Mouse (Mus musculus) adrenal gland, adult 2 months (tissue): ENCODE measurements around the gene Stk33. TPM values are rescaled to one million over a fixed set of nuclear protein-coding genes. Genes with fewer than 3 reads are reported as not detected.

ENCODE experiments used
- DNase-seq: peaks from one replicate; pipeline ENCODE4 v3.0.0; 2021
- polyA plus RNA-seq: library from polyadenylated mRNA; depleted of rRNA; stranded (reverse); fragments of >200 nt; gene quantifications from 2 replicates; pipeline ENCODE4 v1.2.3, GENCODE M21; 2012
- total RNA-seq, 2 experiments: library from RNA; stranded (reverse); gene quantifications; 2 replicates each; pipeline ENCODE4 v1.2.3; 2021

Stk33 gene
- total and polyA plus RNA-seq, 3 experiments, result 0.06 to 1.0 (median 0.43) TPM

DNA sequence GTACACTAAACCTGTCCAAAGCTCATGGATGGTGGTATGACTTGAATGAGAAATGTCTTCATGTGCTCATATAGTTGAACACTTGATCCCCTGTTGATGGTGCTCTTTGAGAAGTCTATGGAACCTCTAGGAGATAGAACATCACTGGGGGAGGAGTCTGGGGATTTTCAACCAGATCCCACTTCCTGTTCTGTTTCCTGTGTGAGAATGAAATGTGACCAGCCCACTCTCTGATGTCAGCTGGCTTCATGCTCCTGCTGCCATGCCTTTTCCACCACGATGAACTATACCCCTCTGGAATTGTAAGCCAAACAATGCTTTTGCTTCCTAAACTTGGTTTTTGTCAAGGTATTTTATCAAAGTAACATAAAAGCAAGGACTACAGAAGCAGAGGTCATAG lies 81.0 kb downstream of the Stk33 start:
- no peak for DNase-seq

DNA sequence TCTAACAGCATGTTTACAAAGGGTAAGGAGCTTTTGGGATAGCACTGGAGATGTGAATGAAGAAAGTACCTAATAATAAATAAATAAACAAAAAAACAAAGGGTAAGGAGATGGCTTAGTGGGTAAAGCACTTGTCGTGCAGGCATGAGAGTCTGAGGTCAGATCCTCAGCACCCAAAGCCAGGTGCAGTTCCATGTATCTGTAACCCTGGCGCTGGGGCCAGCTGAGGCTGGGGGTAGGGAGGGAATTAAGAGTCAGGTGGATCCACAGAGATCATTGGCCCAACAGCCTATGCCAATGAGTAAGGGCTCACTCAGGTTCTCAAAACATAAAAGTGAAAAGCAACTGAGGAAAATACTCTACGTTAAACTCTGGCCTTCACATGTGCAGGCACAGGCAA lies 91.6 kb downstream of the Stk33 start:
- no peak for DNase-seq

DNA sequence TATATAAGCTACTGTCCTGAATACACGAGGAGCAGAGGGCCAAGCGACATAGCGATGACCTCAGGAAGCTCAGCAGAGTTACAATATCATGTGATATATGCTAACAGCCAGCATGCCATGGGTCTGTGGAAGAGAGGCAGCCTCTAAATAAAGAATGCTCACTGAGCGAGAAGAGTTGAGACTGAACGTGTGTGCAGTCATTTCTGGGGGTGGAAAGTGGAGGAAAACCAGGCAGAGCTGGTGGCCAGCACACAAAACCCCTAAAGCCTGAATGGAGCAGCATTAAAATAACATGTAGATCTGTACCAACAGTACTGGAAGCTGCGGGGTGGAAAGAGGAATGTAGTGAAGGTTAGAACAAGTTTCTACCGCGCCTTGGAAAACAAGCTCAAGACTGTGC lies 107.2 kb downstream of the Stk33 start:
- DNase-seq, result no peak

DNA sequence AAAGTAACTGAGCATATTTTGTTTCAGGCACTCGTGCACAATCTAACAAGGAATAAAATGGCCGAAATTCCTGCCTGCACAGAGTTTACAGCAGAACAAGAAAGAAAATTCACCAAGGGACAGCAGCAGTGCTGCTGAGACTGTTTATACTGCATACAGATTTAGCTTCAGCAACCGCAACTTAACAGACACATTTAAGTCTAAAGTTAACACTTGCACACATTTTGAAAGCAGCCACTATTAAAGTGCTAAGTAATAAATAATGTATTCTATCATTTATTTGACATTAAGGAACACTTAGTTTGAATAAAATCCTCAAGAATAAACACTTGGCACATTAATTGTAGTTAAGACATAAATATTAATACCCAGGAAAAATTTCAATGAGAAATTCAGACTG lies 110.1 kb downstream of the Stk33 start:
- no peak for DNase-seq

DNA sequence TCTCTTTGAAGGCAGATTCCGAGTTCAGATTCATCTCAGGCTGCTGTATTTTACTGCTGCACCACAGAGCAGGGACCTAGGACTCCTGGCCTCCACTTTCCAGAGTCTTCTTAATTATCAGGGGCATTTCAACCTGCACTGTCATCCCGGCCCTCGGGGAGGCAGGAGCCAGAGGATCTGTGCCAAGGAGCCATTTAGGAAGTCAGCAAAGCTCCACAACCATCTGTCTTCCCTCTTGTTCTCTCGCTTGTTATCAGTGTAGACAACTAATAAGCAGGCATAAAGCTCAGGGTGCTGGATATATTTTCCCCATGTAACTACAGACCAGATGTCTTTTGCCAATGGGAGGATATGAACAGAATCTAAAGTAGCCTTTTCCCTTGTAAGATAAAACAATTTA lies 112.1 kb downstream of the Stk33 start:
- DNase-seq, result no peak

DNA sequence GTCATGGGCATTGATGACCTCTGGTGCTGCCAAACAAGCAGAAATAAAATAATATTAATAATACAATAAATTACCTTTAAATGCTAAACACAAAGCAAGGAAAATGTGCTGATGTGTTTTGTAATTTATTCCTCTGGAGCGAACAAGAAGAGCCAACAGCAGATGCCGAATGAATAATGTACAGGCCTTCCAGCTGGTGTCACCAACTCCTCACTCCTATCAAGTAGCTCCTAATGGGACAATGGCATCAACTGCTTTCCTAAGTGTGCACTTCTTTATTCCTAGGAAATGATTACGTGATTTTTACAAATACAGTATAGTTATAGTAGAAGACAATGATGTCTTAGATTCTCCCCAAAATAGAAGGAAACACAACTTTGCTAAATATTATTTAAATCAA lies 113.2 kb downstream of the Stk33 start:
- no peak for DNase-seq

DNA sequence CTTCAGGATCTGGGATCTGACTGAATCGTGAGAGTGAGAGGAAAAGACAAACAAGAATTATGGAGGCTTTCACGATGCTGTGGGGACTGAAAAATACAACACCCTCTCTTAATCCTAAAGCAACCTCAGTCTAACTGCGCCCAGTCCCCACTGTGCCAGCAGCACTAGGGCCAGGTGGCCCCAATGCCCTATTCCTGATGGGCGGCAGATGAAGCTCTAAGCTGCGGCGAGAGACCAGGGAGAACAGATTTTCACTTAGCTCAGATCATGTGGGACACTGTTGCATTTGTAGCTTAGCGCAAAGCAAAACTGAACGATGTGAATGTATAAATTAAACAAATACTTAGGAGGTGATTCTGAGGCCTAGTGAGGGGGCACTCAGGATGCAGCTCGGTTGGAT lies 113.7 kb downstream of the Stk33 start:
- DNase-seq, result no peak

DNA sequence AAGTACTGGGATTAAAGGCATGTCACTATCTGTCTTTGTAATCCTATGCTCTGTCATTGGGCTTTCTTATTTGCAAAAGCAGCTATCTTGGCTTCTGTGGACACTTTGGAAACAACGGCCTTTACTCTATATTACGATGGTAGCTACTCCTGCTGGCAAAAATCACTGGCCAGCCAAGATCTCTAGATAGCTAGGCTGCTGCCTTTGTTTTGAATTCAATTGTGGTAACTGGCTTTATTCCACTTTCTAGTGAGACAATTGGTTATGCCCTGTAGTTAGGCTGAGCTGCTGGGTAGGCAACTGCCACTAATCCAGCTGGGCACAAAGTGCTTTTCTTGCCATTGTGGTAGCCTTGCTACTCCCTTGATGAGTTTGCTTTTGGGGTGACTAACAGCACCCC lies 129.4 kb downstream of the Stk33 start:
- DNase-seq, result no peak

DNA sequence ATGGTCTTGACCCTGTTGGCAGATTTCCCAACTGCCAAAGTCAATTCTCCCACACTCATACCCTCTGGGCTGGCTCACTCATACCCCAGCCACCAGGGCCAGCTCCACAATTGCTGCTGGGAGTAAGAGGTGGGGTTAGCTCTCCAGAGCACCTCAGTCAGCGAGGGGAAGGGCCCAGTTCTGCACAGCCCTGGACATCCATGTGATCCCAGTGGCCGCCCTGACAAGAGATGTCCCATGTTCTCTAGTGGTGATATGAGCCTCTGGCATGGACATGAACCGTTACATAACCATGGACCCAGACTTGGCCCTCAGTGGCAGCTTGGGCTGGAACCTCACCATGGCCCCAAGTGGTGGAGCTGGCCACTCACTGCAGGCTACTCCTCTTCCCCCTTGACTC lies 143.1 kb downstream of the Stk33 start:
- DNase-seq, result no peak

DNA sequence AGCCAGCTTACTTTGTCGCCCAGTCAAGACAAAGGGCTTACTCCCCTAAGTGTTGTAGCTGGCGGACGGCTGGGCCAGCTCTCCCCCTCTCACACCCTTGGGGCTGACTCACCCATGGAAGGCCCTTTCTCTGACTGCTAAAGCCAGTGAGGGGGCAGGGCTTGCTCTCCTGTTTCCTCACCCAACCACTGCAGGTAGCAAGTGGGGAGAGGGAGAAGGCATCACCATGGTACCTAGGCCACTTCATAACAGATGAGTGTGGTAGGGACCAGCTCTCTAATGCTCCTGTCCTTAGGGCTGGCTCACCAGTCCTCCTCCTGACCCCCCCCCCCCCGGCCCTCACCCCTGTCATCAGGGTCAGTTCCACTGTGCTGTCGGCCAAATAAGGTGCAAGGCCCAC lies 143.5 kb downstream of the Stk33 start:
- DNase-seq, result no peak

DNA sequence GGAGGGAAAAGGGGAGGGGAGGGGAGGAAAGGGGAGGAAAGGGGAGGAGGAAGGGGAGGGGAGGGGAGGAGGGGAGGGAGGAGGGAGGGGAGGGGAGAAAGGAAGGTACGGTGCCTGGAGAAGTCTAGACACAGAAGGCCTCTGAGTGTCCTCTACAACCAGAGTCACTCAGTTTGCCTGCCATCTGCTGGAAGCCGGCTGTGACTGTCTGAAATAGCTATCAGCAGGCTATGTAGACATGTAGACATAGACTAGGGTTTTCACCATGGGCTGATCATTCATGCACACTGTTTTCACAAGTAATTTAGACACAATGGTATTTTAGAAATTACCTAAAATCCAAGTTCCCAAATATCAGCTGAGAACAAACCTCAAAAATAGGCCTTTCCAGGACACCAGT lies 148.4 kb downstream of the Stk33 start:
- DNase-seq, result no peak

DNA sequence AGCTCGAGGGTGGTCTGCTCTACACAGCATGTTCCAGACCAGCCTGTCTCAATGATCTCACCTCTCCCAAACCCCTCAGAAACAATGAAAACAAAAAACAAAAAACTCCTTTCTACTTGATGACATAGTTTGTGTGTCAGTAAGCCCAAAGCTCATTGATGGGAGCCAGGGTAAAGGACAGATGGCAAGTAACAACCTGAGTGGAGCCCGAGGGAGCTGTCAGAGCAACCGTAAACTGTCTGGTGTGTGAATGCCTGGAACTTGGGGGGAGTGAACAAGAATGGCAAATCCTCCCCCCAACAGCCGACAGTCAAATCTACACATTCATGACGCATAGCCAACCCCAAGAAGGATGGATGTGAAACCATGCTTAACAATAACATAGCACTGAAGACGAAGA lies 149.8 kb downstream of the Stk33 start:
- DNase-seq, result no peak

DNA sequence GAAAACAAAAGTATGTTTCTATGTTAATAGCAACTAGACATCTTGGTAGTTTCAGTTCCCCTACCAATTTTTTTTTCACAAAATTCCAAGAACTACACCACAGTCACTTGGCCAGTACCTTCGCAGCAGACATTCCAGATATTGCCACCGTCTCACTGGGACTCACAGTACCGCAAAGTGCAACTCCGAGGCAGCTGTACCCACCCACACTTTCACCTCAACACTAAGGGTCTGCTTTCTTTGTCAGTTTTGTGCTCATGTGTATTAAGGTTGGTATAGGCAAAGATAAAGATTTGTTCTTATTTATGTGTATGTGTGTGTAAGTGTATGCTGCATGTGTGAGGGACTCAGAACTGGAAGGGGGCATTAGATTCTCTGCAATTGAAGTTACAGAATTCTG lies 156.8 kb downstream of the Stk33 start:
- DNase-seq, result no peak

DNA sequence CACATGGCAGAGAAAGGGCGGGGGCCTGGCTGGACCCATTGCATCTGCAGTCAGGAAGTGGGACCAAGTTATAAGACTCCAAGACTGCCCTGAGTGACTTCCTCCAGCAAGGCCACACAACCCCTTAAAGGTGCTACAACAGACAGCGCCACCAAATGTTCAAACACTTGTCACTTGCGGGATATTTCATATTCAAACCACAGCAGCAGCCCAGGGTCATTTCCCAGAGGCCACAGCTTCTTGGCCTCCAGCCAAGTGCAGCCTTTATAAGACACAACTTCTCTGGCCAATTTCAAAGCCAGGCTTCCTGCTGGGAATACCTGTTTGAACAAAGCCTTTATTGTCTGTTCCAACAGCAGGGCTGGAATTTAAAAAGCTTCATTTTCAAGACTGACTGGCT lies 162.3 kb downstream of the Stk33 start:
- DNase-seq, result peak; percentile 62

DNA sequence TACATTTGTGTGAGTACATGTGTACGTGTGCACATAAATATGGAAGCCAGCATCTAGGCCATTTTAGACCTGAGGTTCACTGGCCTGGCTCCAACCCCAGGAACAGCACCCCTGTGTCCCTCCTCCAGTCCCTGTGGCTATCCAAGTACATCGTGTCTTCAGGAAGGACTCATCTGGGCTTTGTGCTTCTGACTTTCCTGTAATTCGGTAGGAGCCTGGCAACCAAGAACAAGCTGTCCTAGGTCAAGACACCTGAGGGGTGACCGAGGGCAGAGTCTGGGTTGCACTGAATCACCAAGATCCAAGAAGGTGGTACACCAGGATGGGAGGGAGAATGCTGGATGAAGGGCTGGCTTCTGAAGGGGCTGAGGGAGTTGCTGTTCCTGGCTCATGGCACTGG lies 163.0 kb downstream of the Stk33 start:
- DNase-seq, result no peak

DNA sequence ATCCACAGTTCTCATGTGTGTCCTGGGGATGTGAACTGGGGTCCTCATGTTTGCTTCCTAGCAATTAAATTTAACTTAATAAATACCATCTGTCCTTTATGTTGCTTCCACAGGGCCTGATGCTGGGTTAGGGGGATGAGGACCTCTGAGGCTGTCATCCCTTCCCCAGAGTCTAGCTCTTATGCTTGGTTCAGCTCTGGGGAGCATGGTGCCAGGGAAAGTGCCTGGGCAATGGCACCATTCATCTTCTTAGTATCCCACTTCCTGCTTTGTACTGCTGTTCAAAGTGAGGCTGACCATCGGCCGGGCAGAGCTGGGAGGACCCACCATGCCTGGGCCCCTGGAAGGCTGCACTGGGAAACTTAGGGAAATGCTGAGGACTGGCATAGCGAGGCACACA lies 163.7 kb downstream of the Stk33 start:
- no peak for DNase-seq

DNA sequence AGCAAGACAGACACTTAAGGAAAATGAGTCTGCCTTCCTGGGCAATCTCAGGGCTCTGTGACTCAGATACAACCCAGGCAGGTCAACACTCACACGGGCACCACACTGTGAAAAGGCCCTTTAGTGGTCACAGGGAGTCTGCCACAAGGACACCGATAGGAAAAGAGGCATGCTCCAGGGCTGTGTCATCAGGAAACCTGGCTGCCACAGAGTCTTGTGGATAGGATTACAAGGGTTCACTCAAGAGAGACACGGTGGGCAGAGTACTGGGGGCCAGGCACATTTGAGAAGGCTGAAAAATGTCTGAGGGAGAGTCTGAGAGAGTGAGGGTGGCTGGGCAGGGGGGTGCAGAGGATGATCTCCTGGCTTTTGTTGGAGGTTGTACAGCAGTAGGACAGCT lies 164.6 kb downstream of the Stk33 start:
- DNase-seq, result no peak

DNA sequence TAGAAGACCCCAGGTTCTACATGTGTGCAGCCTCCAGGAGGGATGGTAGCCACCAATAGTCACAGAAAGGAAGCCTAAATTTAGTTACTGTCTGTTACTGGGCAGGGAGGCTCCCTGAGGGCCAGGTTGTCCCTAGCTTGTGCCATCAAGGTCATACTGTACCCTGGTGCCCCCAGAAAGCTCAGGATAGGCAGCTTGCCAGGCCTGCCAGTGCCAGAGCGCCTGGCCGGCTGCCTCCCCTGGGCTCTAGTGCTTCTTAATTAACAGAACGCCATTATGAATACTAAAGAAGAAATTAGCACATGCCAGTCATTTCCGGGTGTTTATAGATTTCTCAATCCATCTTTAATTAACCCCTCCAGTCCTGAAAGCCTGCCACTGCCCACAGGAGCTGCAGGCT lies 169.8 kb downstream of the Stk33 start:
- peak; percentile 20 for DNase-seq

DNA sequence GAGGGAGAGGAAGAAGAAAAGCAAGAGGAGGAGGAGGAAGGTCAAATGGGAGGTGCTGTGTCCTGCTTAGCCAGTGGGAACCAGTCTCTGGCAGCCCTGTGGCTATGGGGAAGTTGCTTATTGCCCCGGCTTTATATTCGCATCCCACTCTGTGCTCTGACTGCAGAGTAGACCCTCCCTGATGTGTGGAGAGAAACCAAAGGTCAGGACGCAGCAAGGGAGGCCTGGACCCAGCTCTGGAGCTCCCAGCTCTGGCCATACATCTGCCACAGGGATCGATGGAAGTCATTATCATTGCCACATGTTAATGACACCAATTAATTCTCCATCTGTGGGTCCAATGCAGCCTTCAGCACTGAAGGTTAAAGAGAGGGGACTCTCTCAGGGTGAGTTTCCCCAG lies 171.5 kb downstream of the Stk33 start:
- no peak for DNase-seq

DNA sequence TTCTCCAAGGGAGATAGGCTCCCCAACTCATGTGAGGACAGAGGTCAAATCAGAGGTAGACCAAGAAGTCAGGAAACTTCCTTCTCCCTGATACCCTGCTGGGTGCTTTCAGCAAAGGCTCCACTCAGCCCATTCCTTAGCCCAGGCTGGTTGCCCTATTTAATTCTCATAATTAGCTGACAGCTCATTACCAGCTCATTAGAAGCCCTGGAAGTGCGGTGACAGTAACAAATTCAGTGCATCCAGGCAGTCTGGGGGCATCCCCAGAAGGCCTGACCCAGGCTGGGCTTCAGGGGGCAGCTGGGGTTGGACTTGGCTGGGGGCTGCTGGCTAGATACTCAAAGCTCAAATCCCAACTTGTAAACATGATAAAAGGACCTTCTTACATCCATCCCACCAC lies 172.7 kb downstream of the Stk33 start:
- no peak for DNase-seq

DNA sequence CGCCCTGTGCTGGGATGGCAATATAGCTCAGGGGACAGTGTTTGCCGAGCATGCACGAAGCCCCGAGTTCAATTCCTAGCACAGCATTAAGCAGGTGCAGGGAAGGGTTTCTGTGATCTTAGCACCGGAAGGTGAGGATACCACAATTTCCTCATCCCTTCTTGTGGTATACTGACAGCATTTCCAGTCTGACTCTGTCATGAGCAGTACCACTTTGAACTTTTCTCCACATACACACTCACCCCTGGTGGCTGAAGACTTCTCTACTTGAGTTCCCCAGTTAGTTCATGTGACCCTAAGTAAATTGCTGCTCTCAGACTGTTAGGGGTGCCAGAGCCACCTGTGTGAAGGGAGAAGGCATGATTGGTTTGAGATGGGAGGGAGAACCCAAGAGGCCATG lies 173.3 kb downstream of the Stk33 start:
- no peak for DNase-seq

DNA sequence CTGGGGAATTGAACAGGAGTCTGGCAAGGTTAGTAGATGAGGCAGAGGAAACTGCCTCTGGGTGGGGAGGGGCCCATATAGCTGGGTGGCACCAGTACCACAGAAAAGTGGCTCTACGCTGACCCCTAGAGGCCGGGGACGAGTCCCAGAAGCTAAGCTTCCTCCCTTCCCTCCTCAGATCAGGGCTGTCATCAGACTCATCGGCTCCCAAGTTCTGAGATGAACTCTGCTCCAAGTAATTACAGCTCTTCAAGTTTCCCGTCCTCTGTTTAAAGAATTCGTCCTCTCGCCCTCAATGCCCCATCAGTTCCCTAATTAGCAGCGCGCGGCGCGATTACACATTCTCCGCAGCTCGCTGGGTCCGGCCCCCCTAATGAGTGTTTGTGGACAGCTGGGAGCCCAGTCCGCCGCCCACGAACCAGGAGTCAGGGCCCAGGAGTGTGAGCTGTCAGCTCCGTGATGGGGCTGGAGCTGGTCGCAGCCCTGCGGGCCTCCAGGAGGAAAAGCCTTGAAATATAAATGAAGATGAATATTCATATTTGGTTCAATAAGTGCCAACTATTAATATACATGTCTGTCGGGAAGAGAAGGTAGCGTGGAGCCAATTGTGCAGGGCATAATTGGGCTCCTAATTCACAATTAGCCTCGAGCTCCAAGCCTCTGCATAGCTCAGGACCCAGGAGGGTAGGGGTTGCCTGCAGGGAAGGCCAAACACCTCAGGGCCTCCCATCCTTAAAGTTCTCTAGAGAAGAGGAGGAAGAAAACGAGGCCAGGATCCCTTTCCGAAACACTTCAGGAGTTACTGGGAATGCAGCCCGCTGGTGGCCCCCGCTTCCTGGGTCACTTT lies 183.2 kb downstream of the Stk33 start:
- peak; percentile 72 for DNase-seq

DNA sequence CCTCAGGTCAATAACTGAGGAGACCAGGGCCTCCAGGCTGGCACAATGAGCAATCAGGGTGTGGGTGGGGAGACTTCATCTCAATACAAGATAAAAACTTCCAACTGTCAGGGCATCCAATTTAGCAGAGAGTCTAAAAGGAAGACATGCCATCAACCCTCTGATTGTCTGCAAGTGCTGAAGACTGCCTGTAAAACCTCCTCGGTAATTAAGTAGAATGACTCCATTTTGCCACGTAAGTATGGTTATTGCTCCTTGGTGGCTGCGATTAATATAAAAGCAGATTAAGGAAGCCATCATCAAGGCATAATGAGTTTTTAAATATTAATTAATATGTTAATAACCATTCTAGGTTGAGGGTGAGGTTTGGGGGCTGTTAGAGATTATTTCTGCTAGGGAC lies 187.5 kb downstream of the Stk33 start:
- DNase-seq, result no peak

DNA sequence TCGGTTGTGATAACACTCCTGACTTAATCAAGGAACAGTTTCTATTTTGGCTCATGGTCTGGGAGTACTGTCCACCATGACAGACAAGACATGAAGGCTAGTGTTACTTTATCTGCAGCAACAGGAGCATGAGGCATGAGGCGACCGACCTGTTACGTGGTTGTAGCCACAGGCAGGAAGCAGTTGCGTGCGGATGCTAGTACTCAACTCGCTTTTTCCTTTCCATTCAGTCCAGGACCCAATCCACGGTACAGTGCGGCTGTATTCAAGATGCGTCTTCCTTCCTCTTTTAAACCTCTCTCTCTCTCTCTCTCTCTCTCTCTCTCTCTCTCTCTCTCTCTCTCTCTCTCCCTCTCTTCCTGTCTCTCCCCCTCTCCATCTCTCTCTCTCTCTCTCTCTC lies 194.1 kb downstream of the Stk33 start:
- no peak for DNase-seq

DNA sequence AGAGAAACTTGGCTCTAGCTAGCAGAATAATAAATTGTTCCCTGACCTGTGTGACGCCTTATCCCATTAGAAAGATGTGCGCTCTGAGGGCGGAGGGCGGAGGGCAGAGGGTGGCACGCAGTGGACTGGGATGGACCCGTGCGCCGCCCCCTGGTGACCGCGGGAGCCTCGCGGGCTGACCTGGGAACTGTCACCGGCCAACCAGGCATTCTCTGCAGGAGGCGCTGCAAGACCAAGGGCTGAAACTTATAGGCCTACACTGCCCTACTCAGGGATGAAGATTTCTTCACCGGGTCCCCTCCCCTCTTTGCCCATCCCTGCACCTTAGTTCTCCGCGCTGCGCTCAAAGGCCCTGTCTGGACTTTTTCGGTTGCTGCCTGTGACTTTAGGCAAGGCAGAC lies 197.6 kb downstream of the Stk33 start:
- peak; percentile 11 for DNase-seq
